Mouse (Mus musculus) heart, adult 2 months (tissue): ENCODE results near the gene Adprhl1. TPM values are rescaled to one million over a fixed set of nuclear protein-coding genes. Genes with fewer than 3 reads are reported as not detected.
A peak's percentile ranks its signal among the peaks of the same experiment; 100 is the strongest.

Experiments
- DNase-seq, 2 experiments: peaks; one replicate each; pipeline ENCODE4 v3.0.0; 2021
- H3K27ac ChIP-seq: fragments of 200-600 bp; 2 replicates; pipeline ENCODE4 v1.8.1; 2022
- H3K27me3 ChIP-seq: fragments of 200-500 bp; 2 replicates; pipeline ENCODE4 v1.6.1; 2012; ENCODE audit warnings: mild to moderate bottlenecking, low read length, inconsistent platforms, mixed read lengths; ENCODE audit not compliant: control insufficient read depth, insufficient read depth
- H3K36me3 ChIP-seq: fragments of 200-500 bp; 2 replicates; pipeline ENCODE4 v1.6.1; 2012; ENCODE audit warnings: low read length, inconsistent platforms; ENCODE audit not compliant: control insufficient read depth, insufficient read depth
- H3K4me1 ChIP-seq: fragments of 200-500 bp; 2 replicates; pipeline ENCODE4 v1.6.1; 2011; ENCODE audit warnings: low read length; ENCODE audit not compliant: control insufficient read depth, insufficient read depth
- H3K4me3 ChIP-seq: fragments of 200-600 bp; 2 replicates; pipeline ENCODE4 v1.8.1; 2022
- H3K79me2 ChIP-seq: fragments of 200-500 bp; replicated peaks from 2 replicates; pipeline ENCODE4 v1.6.1; 2012; ENCODE audit warnings: mild to moderate bottlenecking, inconsistent platforms, low read length, moderate library complexity, mixed read lengths; ENCODE audit not compliant: control insufficient read depth, insufficient read depth
- H3K9ac ChIP-seq: fragments of 200-500 bp; 2 replicates; pipeline ENCODE4 v1.6.1; 2012; ENCODE audit warnings: low read depth, mild to moderate bottlenecking, control low read depth, inconsistent platforms, low read length, mixed read lengths
- CTCF ChIP-seq: fragments of 200-600 bp; IDR thresholded peaks from 2 replicates; pipeline ENCODE4 v1.8.1; 2022; ENCODE audit warnings: antibody characterized with exemption, mild to moderate bottlenecking, moderate library complexity
- EP300 ChIP-seq: fragments of 200-500 bp; IDR thresholded peaks from 2 replicates; pipeline ENCODE4 v1.6.1; 2011; ENCODE audit warnings: low read depth, low read length, control low read depth; ENCODE audit not compliant: insufficient read depth
- POLR2A ChIP-seq: fragments of 200-500 bp; IDR thresholded peaks from 2 replicates; pipeline ENCODE4 v1.6.1; 2011; ENCODE audit warnings: mild to moderate bottlenecking, low read depth, low read length, control low read depth; ENCODE audit not compliant: insufficient read depth
- WGBS: fragments of 180-500 bp; shearing (Covaris S2); methylation state at CpG from one replicate; pipeline ENCODE4 v1.1.7; 2018; 5-methylcytosine and 5-hydroxymethylcytosine counted together
- intact Hi-C: fragments of 180-260 bp; cut with DNase I; formaldehyde crosslinking; loops from one replicate; pipeline ENCODE4 v1.15.1; 2025
- polyA plus RNA-seq: library from polyadenylated mRNA; depleted of rRNA; stranded (reverse); fragments of >200 nt; gene quantifications from 2 replicates; pipeline ENCODE4 v1.2.3, GENCODE M21; 2012
- total RNA-seq, 2 experiments: library from RNA; stranded (reverse); gene quantifications; 2 replicates each; pipeline ENCODE4 v1.2.3; 2021

Gene Adprhl1
- total and polyA plus RNA-seq, 3 experiments = 371 to 599 (median 587) TPM

DNA sequence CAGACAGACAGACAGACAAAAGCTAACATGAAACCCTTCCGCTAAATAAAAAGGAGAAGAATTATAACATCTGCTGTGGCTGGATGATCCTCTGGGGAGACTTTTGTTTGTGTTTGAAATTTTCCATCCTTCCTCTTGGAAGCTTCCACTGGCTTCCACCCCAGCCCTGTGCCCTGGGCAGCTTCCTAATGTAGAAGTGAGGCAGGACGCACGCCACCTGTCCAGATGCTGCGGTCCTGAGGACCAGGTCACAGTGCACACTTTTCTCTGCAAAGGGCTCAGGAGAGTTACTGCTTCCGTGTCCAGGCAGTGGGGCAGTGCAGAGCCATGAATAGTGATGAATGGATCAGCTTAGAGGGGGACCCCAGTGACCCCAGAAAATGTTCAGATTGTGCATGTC lies 48.7 kb downstream of the Adprhl1 start:
- H3K27ac ChIP-seq = no peak overlapping the region
- intact Hi-C loops = loop anchor here (5.0 to 10.0 kb wide), 3 partner anchors 51 to 308 kb away; partner anchors contain the start of genes Cul4a, Lamp1 and Pcid2
- no peaks in the 10 kb centered on the region for H3K79me2 ChIP-seq
- H3K4me3 ChIP-seq = no peak overlapping the region
- 66% methylated on average over 5 of the region's 5 CpGs for WGBS
- H3K27me3 ChIP-seq = no peaks in the 10 kb centered on the region; the same call in 1 of the 2 replicates
- no peak for DNase-seq
- TF ChIP-seq EP300 (no peak), POLR2A (no peak)
- H3K4me1 ChIP-seq = no peaks in the 10 kb centered on the region; the same call in 1 of the 2 replicates
- no peak overlapping the region for H3K9ac ChIP-seq
- H3K36me3 ChIP-seq = no peaks in the 10 kb centered on the region

DNA sequence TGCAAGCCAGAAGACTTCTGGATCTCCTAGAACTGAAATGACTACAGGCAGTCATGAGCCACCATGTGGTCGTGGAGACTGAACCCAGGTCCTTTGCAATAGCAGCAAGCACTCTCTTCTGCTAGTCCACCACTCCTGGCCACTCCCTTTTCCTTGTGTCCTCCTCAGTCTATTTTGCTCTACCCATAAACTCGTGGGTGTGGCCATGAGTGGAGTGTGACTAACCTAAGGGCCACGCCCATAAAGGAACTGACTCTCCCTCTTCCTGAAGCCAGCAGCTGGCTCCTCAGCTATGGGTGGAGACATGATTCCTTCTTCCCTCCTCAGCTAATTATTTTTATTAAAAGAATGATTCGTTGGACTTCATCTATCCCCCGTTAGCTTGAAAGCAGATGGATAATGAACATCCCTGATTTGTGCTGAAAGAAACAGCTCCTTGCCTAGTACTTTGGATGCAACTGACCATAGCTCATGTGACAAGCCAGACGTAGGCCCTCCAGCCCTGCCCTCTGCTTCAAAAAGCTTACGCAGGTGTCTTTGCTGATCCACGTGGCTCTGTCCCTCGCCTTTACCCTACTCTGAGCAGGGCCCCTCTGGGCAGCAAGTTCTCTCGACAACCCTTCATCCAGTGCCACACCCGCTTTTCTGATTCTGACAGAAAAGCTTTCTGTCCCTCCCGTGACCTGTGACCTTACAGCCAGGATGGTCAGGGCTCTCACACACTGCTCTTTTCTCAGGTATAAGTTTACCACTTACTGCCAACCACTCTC lies 49.4 kb downstream of the Adprhl1 start:
- 60% methylated on average over 12 of the region's 12 CpGs for WGBS
- Histone ChIP-seq H3K79me2 (no peaks in the 10 kb centered on the region), H3K9ac (no peak overlapping the region), H3K4me1 (no peaks in the 10 kb centered on the region; the same call in 1 of the 2 replicates), H3K27me3 (peaks cover 2% of the 10 kb centered on the region), H3K4me3 (no peak overlapping the region), H3K27ac (0 out of 2 replicates have a peak overlapping the region, but pooled peaks have one; percentile 6), H3K36me3 (no peaks in the 10 kb centered on the region)
- DNase-seq = no peak
- intact Hi-C loops = loop anchor here (5.0 to 10.0 kb wide), 3 partner anchors 50 to 307 kb away; partner anchors contain the start of genes Cul4a, Lamp1 and Pcid2
- TF ChIP-seq EP300 = no peak
- TF ChIP-seq CTCF = no peak
- no peak for TF ChIP-seq POLR2A

DNA sequence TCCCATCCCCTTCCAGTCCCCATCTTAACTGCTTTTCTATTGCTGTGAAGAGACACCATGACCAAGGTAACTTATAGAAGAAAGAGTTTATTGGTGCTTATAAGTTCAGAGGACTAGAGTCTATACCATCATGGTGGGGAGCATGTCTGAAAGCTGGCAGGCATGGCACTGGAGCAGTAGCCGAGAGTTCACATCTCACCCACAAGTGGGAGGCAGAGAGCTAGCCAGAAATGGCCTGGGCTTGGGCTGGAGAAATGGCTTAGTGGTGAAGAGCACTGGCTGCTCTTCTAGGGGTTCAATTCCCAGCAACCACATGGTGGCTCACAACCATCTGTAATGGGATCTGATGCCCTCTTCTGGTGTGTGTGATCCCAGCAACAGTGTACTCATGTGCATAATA lies 50.5 kb downstream of the Adprhl1 start:
- peak; percentile 43 for TF ChIP-seq CTCF
- TF ChIP-seq POLR2A = no peak
- WGBS = 66% methylated on average over 1 of the region's 1 CpGs
- Histone ChIP-seq H3K4me1 (no peaks in the 10 kb centered on the region), H3K27ac (no peak overlapping the region), H3K79me2 (no peaks in the 10 kb centered on the region), H3K36me3 (no peaks in the 10 kb centered on the region), H3K27me3 (peaks cover 2% of the 10 kb centered on the region), H3K4me3 (no peak overlapping the region), H3K9ac (no peak overlapping the region)
- no peak for DNase-seq
- intact Hi-C loops = loop anchor here (10.0 kb wide), 1 partner anchor 49 kb away; the partner anchor contains the start of gene Lamp1

DNA sequence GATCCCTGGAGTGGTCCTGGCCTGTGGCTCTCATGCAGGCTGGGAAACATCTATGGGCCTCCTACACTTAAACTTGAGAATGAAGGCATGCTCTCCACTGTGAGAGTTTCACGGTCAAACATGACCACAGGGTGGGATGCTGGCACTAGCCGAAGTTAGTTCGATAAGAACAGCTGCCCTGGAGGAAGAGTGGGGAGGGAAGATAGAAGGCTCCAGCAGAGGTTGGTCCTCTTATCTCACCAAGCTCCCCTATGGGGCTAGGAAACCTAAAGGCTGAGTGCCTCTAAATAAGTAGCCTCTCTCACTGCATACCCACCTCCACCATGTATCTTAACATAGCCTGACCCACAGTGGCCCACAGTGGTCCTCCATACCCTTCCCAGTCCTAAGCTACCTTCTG lies 51.2 kb downstream of the Adprhl1 start:
- Histone ChIP-seq H3K4me3 (no peak overlapping the region), H3K36me3 (no peaks in the 10 kb centered on the region), H3K27me3 (peaks cover 2% of the 10 kb centered on the region), H3K27ac (no peak overlapping the region), H3K79me2 (no peaks in the 10 kb centered on the region), H3K4me1 (no peaks in the 10 kb centered on the region), H3K9ac (no peak overlapping the region)
- no peak for DNase-seq
- intact Hi-C loops = loop anchor here (10.0 kb wide), 1 partner anchor 48 kb away; the partner anchor contains the start of gene Lamp1
- 77% methylated on average over 3 of the region's 3 CpGs for WGBS
- no peak for TF ChIP-seq POLR2A
- no peak for TF ChIP-seq EP300
- TF ChIP-seq CTCF = no peak

DNA sequence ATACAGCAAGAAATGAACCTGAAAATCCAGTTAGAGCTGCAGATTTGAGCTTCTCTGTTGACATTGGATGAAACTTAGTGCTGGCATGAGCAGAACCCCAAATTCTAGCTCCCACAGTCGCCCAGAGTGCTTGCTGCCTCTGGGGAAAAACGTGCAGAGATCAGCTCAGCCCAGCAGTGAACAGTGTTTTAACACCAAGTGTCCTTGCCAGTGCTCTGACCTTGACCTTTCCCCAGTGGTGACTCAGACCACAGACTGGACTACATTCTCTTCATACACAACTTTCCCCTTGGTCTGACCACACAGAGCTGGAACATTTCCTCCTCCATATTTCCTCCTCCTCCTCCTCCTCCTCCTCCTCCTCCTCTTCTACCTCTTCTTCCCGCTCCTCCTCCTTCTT lies 51.9 kb downstream of the Adprhl1 start:
- no peak overlapping the region for H3K27ac ChIP-seq
- H3K79me2 ChIP-seq = no peaks in the 10 kb centered on the region
- 44% methylated on average over 3 of the region's 3 CpGs for WGBS
- intact Hi-C loops = loop anchor here (10.0 kb wide), 1 partner anchor 47 kb away; the partner anchor contains the start of gene Lamp1
- H3K4me3 ChIP-seq = no peak overlapping the region
- peaks cover 2% of the 10 kb centered on the region for H3K27me3 ChIP-seq
- no peaks in the 10 kb centered on the region for H3K36me3 ChIP-seq
- no peak for DNase-seq
- no peak for TF ChIP-seq POLR2A
- TF ChIP-seq CTCF = no peak
- TF ChIP-seq EP300 = no peak
- H3K4me1 ChIP-seq = no peaks in the 10 kb centered on the region
- H3K9ac ChIP-seq = no peak overlapping the region

DNA sequence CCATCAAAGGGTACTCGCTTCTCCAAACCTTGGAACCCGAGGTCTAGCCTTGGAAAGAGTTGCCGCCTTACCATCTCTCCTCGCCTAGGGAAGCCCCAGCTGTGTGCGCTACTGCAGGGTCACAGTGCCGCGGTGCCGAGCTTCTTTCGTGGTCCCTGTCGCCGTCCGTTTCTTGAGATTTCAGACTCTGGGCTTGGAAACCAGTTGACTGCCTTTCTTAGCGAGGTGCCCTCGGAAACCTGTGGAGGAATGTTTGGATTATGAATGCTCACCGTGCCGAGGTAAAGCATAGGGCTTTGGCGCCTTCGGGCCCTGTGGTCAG lies 53.0 kb downstream of the Adprhl1 start:
- Histone ChIP-seq H3K27ac (no peak overlapping the region), H3K9ac (no peak overlapping the region), H3K36me3 (no peaks in the 10 kb centered on the region), H3K4me1 (no peaks in the 10 kb centered on the region), H3K4me3 (peak overlapping the region; percentile 60), H3K27me3 (peaks cover 2% of the 10 kb centered on the region), H3K79me2 (no peaks in the 10 kb centered on the region)
- TF ChIP-seq EP300 (no peak), CTCF (no peak), POLR2A (no peak)
- 4% methylated on average over 18 of the region's 18 CpGs for WGBS
- intact Hi-C loops = loop anchor here (10.0 kb wide), 1 partner anchor 46 kb away; the partner anchor contains the start of gene Lamp1
- DNase-seq = no peak
